Mouse (Mus musculus) heart, postnatal 36 days (tissue): ENCODE results near the gene C330007P06Rik. TPM values are rescaled to one million over a fixed set of nuclear protein-coding genes. Genes with fewer than 3 reads are reported as not detected.
"Not testable (repeated sequence)": the region's sequence is repeated elsewhere in the genome, so short reads cannot be mapped to it uniquely, and the experiment has no call there.

Experiments used
- DNase-seq, 2 experiments: peaks; one replicate each; pipeline ENCODE4 v3.0.0; 2021 to 2022
- intact Hi-C: fragments of 180-260 bp; cut with DNase I; formaldehyde crosslinking; loops from one replicate; pipeline ENCODE4 v1.15.1; 2025
- total RNA-seq, 2 experiments: library from RNA; stranded (reverse); gene quantifications; 2 replicates each; pipeline ENCODE4 v1.2.3; 2021

The C330007P06Rik gene
- 10 to 100 TPM; 16.7 to 17.9 TPM for total RNA-seq

DNA sequence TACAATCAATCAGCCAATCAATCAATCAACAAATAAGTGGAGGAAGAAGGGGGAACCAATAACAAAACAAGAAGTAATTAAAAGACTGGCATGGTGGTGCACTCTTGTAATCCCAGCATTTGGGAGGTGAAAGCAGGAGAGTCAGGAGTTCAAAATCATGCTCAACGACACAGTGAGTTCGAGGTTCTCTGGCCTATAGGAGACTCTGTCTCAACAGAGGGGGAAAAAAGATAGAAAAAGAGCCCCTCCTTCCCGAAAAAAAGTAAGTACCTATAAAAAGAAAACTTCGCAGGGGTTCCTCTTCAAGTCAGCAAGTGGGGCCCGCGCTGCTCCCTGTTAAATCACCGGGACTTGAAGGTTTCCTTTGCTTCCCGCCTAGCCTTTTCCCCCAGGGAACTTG, at the start of gene C330007P06Rik, which contains the start of gene Ube2a:
Gene C330007P06Rik, minus strand, starts transcription at position 347 of the 400 bp plus-strand sequence.
Gene Ube2a, plus strand, starts transcription at position 136 of the 400 bp plus-strand sequence.
- no peak for DNase-seq
- intact Hi-C loops: loop anchor here (2.0 kb wide), 1 partner anchor 77 kb away; no protein-coding TSS in a partner anchor

DNA sequence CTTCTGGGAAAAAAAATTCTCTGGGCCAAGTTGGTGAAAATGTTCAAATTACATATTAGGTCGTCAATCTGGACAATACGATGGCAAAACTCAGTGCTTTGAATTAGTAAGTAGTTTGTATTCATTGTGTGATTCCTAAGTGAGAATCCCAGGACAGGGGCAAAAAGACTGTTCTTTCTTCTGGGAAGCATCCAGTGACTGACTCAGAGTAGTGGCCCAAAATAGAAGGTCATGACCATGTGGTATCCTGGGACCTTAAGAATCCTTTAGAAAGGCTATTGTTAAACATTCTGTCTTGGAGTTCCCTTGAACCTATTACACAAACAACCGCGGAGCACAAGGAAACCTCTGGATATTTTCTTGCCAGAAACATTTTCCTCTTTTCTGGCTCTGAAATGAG, 47.4 kb upstream of the C330007P06Rik start:
- no peak for DNase-seq
- intact Hi-C loops: no loop called here

DNA sequence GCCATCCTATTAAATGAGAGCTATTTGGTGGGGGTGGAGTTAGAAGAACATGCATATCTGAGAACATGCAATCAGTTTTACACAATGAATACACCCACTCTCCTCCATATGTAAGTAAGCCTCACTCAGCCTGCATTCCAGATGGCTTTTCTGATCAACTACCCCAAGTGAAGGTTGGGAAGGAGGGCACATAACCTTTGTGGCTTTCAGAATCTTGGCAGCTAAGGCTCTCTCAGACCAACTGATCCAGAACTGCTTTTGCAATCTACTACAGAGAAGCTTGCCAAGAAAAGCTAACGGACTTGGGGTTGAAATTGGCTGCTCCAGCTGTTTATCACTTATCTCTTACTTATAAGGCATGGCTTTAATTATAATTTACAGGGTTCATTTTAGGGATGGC, 43.8 kb upstream of the C330007P06Rik start:
- intact Hi-C loops: no loop called here
- no peak for DNase-seq

DNA sequence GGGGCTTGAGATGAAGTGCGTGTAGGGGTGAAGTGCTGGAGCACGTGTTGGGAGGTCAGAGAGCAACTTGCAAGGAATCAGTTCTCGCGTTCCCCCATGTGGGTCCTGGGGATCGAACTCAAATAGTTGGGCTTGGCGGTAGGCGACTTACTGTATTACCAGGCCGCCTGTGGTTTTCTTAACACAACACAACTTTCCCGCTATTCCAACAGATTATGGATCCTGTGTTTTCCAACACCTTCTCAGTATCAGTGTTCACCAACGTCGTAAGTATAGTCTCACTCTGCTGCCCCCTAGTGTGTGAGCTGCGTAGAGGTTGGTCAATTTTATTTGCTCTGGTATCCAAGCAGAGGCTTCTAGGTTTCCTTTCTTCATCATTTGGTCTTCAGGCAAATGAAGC, 37.4 kb upstream of the C330007P06Rik start:
- intact Hi-C loops: loop anchor here (5.0 kb wide), 1 partner anchor 149 kb away; no protein-coding TSS in a partner anchor
- peak; percentile 43 to 47 for DNase-seq

DNA sequence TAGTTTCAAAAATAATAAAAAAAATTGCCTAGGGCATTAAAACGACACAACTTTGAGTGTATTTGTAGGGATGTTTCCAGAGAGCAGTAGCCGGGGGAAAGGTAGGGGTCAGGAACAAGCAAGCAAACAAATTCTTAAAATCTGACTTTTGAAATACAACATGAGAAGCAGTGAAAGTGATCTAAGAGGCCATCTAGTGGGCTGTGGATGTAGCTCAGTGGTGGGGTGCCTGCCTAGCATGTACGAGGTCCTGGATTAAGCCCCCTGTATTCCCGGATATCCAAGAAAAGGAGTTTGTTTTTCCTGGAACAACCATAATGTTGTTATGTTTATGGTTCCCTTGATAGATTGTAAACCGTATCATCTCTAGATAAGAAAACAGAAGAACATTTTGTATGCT, 32.6 kb upstream of the C330007P06Rik start:
- DNase-seq: no peak
- intact Hi-C loops: no loop called here

DNA sequence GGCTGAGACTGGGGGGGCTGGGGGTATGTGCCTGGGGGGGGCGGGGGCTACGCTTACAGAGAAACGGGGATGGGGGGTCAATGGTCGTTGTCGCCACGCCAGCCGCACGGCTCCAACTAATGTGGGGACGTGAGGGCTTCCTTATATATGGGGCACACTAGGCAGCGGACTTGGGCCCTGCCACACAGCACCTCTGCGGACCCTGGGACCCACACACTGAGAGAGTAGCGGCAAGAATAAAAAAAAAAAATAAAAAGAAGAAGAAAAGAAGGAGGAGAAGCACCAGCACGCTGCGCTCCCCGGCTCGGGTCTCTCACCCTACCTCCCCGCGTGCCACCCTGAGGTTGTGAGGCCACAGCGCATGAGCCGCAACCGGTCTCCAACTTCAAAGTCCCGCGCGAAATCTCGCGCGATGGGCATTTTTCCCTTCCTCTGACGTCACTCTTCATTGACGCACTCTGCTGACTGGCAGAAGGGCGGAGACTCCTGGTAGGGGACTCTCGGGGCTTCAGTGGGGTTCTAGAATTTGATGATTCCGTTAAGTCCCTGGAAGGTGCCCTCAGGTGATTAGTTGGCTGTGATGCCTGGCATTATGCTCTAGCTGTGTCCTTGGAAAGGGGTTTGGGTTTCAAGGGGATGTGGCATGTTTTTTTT, 29.3 kb upstream of the C330007P06Rik start:
- intact Hi-C loops: loop anchor here (2.0 to 5.0 kb wide), 2 partner anchors 70 to 161 kb away; partner anchors contain the start of gene Slc25a43
- peak; percentile 90 to 91 for DNase-seq

DNA sequence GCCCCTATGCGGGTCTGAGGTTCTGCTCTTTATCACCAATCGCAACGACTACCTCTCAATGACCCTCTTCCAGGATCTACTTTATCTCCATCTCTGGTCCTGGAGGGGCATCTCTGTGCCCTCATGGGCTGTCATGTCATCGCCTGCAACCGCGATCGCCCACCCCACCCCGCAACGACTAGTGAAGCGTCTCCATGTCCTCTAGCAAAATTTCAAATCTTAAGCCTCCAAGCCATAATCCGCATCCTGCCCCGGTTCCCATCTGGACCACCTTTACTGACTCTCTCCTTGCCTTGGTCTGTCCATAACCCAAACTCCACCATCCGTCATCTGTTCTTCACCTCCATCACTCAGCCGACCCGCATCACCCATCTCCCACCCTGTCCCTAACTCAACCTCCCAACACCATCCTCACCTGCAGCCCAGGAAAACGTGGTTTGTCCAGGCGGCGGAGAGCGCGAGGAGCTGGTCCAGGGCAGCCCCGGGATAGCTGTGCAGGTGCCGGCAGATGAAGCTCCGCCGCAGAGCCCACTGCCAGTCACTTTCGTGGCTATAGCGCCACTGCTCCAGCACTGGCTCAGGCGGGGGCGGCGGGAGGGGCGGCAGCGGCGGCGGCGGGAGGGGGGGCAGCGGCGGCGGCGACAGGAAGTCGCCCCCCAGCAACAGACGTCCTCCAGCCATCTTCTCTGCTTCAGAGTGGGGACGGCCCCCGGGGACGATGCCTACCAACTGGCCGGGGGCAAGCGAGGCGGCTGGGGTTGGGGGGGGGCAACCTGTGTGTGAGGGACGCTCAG, 28.6 kb upstream of the C330007P06Rik start, which contains the start of gene Nkrf:
Gene Nkrf, minus strand, starts transcription at position 579 of the 794 bp plus-strand sequence.
- intact Hi-C loops: loop anchor here (2.0 to 5.0 kb wide), 2 partner anchors 70 to 160 kb away; partner anchors contain the start of gene Slc25a43
- DNase-seq: peak; percentile 13 to 18

DNA sequence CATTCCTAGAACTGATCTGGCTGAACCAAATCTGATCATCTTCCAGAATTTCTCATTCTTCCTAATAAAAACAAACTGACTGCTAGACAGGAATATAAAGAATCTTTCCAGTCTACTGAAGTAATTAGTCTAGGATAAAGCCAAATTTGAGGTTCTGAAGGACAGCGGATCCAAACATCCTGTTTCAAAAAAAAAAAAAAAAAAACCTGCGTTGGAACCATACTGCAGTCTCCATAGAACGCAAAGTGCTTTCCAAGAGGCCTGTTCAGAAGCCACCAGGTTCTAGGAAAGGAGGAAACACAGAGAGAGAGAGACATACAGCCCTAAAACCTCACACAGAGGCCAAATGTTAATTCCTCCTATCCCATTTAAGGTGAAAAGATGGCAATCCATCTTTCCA, 27.7 kb upstream of the C330007P06Rik start:
- no peak for DNase-seq
- intact Hi-C loops: loop anchor here (2.0 to 5.0 kb wide), 2 partner anchors 69 to 159 kb away; partner anchors contain the start of gene Slc25a43

DNA sequence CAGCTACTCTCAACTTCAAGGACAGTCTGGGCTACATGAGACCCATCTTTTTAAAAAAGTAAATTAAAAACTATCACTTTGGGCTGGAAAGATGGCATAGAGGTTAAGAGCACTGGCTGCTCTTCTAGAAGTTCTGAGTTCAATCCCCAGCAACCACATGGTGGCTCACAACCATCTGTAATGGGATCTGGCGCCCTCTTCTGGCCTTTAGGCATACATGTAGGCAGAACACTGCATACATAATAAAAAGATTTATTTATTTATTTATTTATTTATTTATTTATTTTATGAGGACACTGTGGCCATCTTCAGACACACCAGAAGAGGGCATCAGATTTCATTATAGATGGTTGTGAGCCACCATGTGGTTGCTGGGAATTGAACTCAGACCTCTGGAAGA, 25.0 kb upstream of the C330007P06Rik start:
- DNase-seq, intact Hi-C loops: not testable (repeated sequence)

DNA sequence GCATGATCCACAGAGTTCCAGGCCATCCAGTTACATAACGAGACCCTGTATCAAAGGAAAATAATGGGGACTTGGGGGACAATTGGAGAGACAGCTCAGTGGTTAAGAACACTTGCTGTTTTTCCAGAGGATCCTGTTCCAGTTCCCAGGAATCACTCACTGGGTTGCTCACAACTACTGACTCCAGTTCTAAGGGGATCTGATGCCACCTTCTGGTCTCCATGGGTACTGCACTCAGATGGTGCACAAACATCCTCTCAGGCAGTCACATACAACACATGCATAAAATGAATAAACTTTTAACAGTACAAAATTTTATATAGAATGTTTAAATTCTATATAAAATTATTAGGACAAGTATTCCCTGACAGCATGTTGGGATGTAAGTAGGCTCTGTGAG, 10.8 kb upstream of the C330007P06Rik start:
- DNase-seq: no peak
- intact Hi-C loops: no loop called here

DNA sequence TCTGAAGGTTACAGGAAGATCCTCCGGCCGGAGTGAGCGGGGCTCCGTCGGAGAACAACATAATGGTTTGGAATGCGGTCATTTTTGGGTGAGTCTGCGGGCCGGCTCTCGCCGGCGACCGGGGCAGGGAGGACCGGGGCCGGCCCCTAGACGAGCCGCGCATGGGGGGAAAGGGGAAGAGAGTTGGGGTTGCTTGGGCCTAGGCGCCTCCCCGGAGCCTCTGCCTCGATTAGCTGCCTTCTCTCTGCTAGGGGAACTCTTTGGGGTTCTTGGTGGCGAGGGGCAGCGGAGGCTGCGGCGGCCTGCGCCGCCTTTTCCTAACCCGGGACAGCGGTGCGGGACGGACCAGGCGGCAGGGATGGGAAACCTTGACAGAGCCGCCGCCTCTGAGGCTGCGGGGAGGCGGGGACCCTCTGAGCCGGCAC, 805 bp upstream of the C330007P06Rik start:
- intact Hi-C loops: loop anchor here (2.0 kb wide), 1 partner anchor 78 kb away; no protein-coding TSS in a partner anchor

DNA sequence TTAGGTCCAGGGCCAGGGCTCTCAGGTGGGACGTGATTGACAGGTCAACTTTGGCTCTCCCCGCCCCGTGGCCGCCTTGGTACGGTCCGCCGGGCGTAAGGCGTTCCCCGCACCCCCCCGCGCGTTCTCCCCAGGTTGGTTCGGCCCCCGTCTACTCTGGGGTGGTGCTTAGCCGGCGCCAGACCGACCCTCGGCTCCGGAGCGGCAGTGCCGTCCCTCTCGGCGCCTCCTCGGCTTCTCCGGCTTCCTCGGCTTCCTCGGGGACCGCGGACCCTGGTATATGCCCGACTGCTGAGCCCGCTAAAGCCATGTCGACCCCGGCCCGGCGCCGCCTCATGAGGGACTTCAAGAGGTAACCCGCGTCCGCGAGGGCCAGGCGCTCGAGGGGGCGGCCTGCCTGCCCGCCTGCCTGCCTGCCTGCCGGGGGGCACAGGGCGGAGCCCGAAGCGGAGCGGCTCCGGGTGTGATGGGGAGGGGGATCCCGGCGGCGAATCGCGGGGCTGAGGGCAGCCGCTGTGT, 326 bp upstream of the C330007P06Rik start:
- intact Hi-C loops: loop anchor here (2.0 kb wide), 1 partner anchor 77 kb away; no protein-coding TSS in a partner anchor
- peak; percentile 84 to 88 for DNase-seq

More for the DNA sequence above, 805 bp upstream of the C330007P06Rik start:
- DNase-seq: peak in 1 of 2 experiments; percentile 4

DNA sequence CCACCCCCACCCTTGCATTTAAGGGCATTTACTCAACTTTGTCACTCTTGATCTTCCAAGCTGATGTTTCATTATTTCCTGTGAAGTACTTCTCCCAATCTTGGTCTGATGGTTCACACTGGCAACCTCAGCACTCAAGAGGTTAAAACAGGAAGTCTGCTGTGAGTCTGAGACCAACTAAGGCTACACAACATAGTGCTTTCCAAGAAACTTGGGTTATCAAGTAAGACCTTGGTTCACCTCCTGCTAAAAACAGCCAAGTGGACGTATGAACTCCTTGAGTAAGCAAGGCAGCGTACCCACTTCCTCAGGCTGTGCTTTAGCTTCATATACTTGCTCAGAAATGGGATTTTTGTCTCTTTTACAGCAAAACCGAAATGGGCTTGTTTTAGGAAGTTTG, 3.5 kb downstream of the C330007P06Rik start:
- intact Hi-C loops: no loop called here
- DNase-seq: no peak

DNA sequence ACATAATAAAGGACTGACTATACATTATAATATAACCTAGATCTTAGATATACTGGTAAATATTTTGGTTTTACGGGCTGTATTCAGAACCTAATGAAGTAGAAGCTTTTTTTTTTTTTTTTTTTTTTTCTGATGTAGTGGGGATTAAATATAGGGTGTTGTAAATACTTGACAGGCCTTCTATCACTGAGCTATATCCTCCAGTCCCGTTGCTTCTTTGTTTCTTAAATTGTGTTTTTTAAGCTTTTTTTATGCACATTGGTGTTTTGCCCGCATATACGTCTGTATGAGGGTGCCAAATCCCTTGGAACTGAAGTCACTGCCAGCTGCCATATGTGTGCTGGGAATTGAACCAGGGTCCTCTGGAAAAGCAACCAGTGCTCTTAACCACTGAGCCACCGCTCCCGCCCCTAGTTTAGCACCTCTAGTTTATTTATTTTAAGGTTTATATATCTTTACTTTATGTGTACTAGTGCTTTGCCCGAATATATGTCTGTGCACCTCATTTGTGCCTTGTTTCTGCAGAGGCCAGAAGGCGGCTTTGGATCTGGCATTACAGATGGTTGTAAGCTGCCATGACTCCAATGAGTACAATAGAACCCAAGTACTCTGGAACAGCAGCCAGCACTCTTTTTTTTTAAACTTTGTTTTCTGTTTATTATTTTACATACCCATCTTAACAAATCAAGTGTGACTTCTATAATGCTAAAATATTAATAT, 9.1 kb downstream of the C330007P06Rik start:
- intact Hi-C loops: no loop called here
- DNase-seq: no peak

DNA sequence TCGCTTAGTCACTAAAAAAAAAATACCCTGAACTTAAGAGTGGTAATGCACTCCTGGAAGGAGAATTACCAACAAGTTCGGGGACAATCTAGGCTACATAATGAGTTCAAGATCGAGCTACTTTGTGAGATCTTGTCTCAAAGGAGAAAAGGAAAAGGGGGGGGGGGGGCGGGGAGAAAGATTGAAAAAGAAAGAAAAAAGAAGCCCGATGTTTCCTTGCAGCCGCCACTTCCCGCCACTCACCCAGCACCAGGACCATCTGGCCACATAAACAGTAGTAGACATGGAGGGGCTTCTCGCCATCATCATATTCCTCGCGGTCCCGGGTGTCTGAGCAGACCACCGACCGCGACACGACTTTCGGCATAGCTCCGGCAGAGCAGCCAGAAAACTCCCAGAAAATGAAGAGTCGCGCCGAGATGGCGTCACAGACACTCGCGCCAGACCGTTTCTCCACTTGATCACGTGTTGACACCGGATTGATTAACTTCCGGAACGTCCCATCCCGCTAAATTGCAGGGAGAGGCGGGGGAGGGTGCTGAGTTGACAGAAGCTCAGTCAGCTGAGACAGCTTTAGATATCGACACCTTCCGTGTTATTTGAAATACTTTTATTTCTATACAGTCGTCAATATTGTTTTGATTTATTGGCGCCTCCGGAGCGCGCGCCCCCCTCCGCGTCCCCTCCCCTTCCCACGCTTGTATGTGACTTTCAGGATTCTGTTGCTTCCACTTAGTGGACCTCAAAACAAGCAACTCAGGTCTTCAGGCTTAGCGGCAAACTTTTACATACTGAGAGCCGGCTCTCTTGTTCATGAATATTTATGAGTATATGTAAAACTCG, 9.9 kb downstream of the C330007P06Rik start:
- intact Hi-C loops: no loop called here
- DNase-seq: peak; percentile 79 to 83

DNA sequence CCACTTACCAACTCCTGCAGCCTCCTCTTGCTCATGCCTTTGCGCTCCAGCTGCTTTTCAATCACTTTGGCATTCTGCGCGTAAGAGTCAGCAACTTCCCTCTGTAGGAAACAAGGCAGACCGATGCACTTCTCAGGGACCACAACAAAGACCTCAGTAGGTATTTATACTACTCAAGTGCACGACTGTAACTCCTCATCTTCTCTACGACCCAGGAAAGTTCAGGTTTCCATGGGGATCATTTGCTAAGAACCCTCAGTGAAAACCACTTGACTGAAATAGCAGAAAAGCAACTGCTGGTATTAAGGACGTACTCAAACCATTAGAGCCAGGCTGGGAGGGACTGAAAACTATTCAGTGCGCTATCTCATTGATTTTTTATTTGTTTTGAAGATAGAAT, 21.3 kb downstream of the C330007P06Rik start:
- DNase-seq: no peak
- intact Hi-C loops: no loop called here

DNA sequence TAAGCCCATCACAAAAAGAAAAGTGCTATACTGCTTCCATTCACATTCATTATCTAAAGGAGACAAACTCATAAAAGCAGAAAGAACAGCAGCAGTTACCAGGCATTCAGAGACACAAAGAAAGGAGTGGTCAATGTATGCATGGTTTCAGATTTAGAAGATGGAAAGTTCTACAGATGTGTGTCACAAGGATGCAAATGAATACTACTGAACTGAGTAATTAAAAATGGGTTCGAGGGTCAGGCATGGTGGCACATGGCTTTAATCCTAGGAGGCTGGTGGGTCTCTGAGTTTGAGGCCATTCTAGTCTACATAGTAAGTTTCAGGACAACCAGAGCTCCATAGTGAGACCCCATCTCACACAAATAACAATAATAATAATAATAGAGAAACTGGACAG, 26.8 kb downstream of the C330007P06Rik start:
- DNase-seq: no peak
- intact Hi-C loops: no loop called here

DNA sequence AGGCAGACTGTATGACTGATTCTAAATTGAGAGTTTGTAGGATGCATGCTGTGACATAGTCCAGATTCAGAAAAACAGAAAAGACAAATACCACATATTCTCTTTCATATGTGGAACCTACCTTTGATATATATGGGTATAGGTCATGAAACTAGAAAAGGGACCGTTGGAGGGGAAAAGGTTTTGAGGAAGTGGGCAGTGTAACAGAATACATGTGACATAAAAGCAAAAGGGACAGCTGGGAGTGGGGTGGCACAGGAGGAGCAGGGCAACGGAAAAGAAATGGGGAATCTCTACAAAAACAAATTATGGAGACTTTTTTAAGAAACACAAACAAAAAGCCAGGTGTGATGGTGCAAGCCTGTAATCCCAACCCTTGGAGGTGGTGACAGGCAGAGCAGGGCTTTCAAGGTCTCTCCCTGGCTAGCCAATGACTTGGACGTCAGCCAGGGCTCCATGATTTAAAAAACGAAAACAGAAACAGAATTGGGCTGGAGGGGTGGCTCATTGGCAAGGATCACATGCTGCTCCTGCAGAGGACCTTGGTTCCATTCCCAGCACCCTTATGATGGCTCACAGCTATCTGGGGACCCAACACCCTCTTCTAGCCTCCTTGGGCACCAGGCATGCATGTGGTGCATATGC, 30.4 kb downstream of the C330007P06Rik start:
- DNase-seq: no peak
- intact Hi-C loops: no loop called here

DNA sequence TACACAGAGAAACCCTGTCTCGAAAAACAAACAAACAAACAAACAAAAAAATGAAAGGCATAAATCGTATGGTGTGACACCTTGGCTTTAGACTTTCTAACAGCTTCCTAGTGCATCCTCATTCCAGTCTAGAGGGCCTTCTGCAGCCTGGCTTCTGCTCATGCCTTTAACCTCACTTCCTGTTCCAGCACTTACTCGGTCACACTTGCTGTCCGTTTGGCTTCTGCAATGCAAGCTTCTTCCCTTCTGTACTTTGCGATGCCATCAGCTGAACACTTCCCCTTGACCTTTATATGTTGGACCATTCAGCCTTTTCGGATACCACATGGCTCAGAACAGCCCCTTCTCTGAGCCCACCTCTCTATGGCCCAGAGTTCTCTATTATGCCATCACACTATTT, 32.2 kb downstream of the C330007P06Rik start:
- intact Hi-C loops: no loop called here
- DNase-seq: no peak
